Mouse (Mus musculus) liver, embryonic 14.5 days (tissue): ENCODE data around the gene Hba-x. TPM values are rescaled to one million over a fixed set of nuclear protein-coding genes. Genes with fewer than 3 reads are reported as not detected.

Experiments
- ATAC-seq: fragments of 200-750 bp; cut with Nextera tagmentation; 2 replicates; pipeline ENCODE4 v1.8.0; 2017; ENCODE audit warnings: moderate number of reproducible peaks, mild to moderate bottlenecking, moderate library complexity; ENCODE audit not compliant: insufficient read depth
- DNase-seq, 3 experiments: peaks; one replicate each; pipeline ENCODE4 v3.0.0-alpha.2; 2012 to 2013; ENCODE audit warnings: low read depth in 3 of 3, low spot score in 3 of 3
- H3K27ac ChIP-seq: fragments of 300-500 bp; sonication (generic); 2 replicates; pipeline ENCODE4 v1.5.1; 2014; ENCODE audit warnings: moderate library complexity, mild to moderate bottlenecking, control low read depth, inconsistent platforms
- H3K27me3 ChIP-seq: fragments of 300-500 bp; sonication (generic); 2 replicates; pipeline ENCODE4 v1.6.1; 2014; ENCODE audit warnings: mild to moderate bottlenecking, low read length, moderate library complexity; ENCODE audit not compliant: control insufficient read depth, insufficient read depth
- H3K36me3 ChIP-seq: fragments of 300-500 bp; sonication (generic); replicated peaks from 2 replicates; pipeline ENCODE4 v1.6.1; 2014; ENCODE audit warnings: low read depth; ENCODE audit not compliant: control insufficient read depth, insufficient read depth
- H3K4me1 ChIP-seq, 2 experiments: fragments of 200-500 bp in 1 of 2; fragments of 300-500 bp in 1 of 2; sonication (generic) in 1 of 2; replicated peaks; 2 replicates each; pipeline ENCODE4 v1.6.1; 2012 to 2014; ENCODE audit warnings: antibody characterized with exemption in 1 of 2, inconsistent platforms in 1 of 2, low read length in 1 of 2; ENCODE audit not compliant: control insufficient read depth in 2 of 2, insufficient read depth in 2 of 2
- H3K4me2 ChIP-seq: fragments of 300-500 bp; sonication (generic); 2 replicates; pipeline ENCODE4 v1.6.1; 2014; ENCODE audit warnings: low read depth, mild to moderate bottlenecking, control low read depth, moderate library complexity
- H3K4me3 ChIP-seq, 2 experiments: fragments of 200-500 bp in 1 of 2; fragments of 300-500 bp in 1 of 2; sonication (generic) in 1 of 2; 2 replicates each; pipeline ENCODE4 v1.5.1; 2012 to 2014; ENCODE audit warnings: low read depth in 2 of 2, low read length in 2 of 2, mild to moderate bottlenecking in 2 of 2, control low read depth in 1 of 2, inconsistent platforms in 1 of 2, moderate library complexity in 1 of 2; ENCODE audit not compliant: insufficient read depth in 1 of 2
- H3K9ac ChIP-seq: fragments of 300-500 bp; sonication (generic); replicated peaks from 2 replicates; pipeline ENCODE4 v1.6.1; 2014; ENCODE audit warnings: mild to moderate bottlenecking, control low read depth, moderate library complexity
- H3K9me3 ChIP-seq: fragments of 300-500 bp; sonication (generic); 2 replicates; pipeline ENCODE4 v1.6.1; 2016; ENCODE audit warnings: low read length, mixed read lengths; ENCODE audit not compliant: control insufficient read depth
- CTCF ChIP-seq: IDR thresholded peaks from 2 replicates; pipeline ENCODE4 v1.5.1; 2016; ENCODE audit warnings: antibody characterized with exemption, low read depth, control low read depth
- EP300 ChIP-seq: IDR thresholded peaks from 2 replicates; pipeline ENCODE4 v1.6.1; 2016; ENCODE audit warnings: antibody characterized with exemption, low read depth
- WGBS: fragments of 180-500 bp; shearing (Covaris S2); extraction: QIAGEN DNeasy Blood & Tissue Kit; methylation state at CpG from one replicate; pipeline ENCODE4 v1.1.7; 2014; ENCODE audit not compliant: insufficient replicate concordance; 5-methylcytosine and 5-hydroxymethylcytosine counted together
- polyA plus RNA-seq, 2 experiments: library from polyadenylated mRNA; depleted of rRNA in 1 of 2; stranded (reverse) in 1 of 2; unstranded in 1 of 2; fragments of >200 nt; fragmentation: Nextera tagmentation in 1 of 2; extraction: Ambion mirVana in 1 of 2; gene quantifications; 2 replicates each; pipeline versions ENCODE4 v1.2.1 to v1.2.3; 2012 to 2014

Hba-x gene
- polyA plus RNA-seq, 2 experiments, result 32.1 to 74.9 TPM

DNA sequence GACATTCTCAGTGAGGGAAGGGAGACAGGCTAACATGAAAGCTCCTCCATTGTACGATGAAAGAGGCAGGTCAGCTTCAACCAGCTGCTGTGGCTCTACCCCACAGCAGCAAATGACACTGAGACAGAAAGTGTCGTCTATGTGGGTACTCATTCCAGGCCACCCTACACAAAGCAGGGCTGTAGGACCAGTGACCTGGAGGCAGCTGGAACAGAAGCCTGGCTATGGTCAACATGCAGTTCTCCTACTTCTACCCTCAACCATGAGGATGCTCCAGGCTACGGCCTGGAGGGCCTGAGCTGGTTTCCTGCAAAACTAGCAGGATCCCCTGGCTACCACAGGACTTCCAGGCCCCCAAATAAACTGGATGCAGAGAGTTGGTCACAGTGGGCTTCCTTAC, 19.6 kb upstream of the Hba-x start:
- H3K4me2 ChIP-seq, result peak overlapping the region; percentile 54
- peak overlapping the region; percentile 11 to 22; a peak in 3 of 4 replicates for H3K4me3 ChIP-seq
- 44% methylated on average over 3 of the region's 3 CpGs for WGBS
- peak overlapping the region; percentile 92 for H3K9ac ChIP-seq
- peaks cover 43% of the 10 kb centered on the region for H3K36me3 ChIP-seq
- peaks cover 70 to 73% of the 10 kb centered on the region in 2 experiments for H3K4me1 ChIP-seq
- H3K27me3 ChIP-seq, result no peaks in the 10 kb centered on the region
- ATAC-seq, result peak; percentile 14; the same call in 1 of the 2 replicates
- TF ChIP-seq CTCF (no peak), EP300 (no peak)
- no peaks in the 10 kb centered on the region for H3K9me3 ChIP-seq
- peak overlapping the region; percentile 100 for H3K27ac ChIP-seq
- no peak for DNase-seq

DNA sequence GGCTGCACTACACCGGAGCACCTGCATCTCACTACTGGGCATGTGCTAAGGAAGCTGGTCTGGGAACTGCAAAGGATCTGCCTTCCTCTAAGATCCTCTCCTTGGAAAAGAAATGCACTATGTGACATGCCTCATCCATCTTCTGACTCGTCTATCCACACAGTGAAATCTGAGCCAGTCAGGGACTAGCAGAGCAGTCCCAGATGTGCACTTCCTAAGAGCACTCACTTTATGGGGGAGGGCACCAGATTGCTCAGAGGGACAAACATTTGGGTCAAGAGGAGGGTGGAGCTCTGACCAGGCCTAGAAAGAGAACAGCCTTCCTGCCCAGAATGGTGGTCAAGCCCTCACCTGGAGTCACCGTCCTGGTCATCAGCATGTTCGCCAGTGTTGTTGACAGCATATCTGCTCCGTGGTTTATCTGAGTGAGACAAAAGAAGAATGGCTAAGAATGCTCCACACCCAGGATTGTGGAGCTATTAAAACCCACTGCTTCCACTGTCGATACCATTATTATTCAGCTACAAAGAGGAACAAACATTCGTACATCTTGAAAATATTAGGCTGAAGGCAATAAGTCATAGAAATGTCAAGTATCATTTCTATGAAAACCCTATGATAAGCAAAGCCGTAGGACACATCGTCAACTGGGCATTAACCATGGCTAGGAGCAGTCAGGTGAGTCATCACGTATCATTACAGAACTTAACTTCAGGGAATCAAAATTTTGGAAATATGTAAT, 13.4 kb upstream of the Hba-x start:
- no peaks in the 10 kb centered on the region for H3K27me3 ChIP-seq
- H3K36me3 ChIP-seq, result peaks cover 23% of the 10 kb centered on the region
- TF ChIP-seq CTCF (no peak), EP300 (no peak)
- no peak for DNase-seq
- peaks cover 55 to 66% of the 10 kb centered on the region in 2 experiments for H3K4me1 ChIP-seq
- no peaks in the 10 kb centered on the region for H3K9me3 ChIP-seq
- H3K4me2 ChIP-seq, result no peak overlapping the region
- WGBS, result 78% methylated on average over 10 of the region's 10 CpGs
- peak overlapping the region; percentile 98 for H3K27ac ChIP-seq
- peak overlapping the region; percentile 76 for H3K9ac ChIP-seq
- ATAC-seq, result no peak
- H3K4me3 ChIP-seq, result no peak overlapping the region

DNA sequence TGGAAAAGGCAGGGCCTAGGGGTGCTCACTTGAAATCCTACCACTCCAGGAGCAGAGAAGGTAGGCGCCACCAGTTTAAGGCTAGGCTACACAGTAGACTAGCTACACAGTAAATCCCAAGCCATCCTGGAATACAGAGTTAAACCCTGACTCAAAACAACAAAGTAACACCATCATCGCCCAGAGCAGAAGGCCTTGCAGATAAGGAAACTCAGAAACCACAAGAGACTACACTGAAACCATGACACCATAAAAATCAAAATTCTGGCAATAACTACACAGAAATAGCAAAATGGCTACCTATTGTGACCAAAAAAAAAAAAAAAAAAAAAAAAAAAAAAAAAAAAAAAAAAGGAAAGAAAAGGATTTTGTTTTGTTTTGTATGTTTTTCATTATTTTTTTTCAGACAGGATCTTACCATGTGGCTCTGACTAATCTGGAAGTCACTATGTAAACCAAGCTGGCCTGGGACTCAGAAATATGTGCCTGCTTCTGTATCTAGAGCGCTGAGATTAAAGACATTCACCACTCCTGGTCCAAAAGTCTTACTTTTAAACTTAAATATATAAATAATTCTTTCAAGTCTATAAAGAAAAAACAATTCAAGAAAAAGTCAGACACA, 11.0 kb upstream of the Hba-x start:
- WGBS, result 38% methylated on average over 3 of the region's 3 CpGs
- DNase-seq (peak; percentile 83 to 86 (median 85)), ATAC-seq (peak; percentile 67)
- H3K4me1 ChIP-seq, result peaks cover 65 to 76% of the 10 kb centered on the region in 2 experiments
- TF ChIP-seq EP300 (peak; percentile 95), CTCF (no peak)
- no peaks in the 10 kb centered on the region for H3K9me3 ChIP-seq
- peak overlapping the region; percentile 98 for H3K27ac ChIP-seq
- peaks cover 21% of the 10 kb centered on the region for H3K36me3 ChIP-seq
- H3K4me2 ChIP-seq, result peak overlapping the region; percentile 58
- peak overlapping the region; percentile 76 for H3K9ac ChIP-seq
- H3K4me3 ChIP-seq, result no peak overlapping the region
- H3K27me3 ChIP-seq, result no peaks in the 10 kb centered on the region

DNA sequence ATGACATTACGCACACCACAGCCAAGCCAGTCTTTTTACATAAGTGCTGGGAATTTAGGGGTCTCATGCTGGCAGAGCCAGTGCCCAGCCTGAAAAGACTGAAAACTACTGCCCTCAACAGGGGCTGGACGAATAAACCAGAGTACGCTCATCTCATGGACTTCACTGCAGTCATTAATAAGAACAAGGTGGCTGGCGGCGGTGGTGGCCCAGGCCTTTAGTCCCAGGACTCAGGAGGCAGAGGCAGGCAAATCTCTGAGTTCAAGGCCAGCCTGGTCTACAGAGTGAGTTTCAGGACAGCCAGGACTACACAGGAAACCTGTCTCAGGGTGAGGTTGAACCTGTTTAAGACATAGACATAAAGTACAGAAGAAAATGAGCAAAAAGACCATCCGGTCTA, 10.0 kb upstream of the Hba-x start:
- DNase-seq (no peak), ATAC-seq (no peak)
- no peaks in the 10 kb centered on the region for H3K27me3 ChIP-seq
- peak overlapping the region; percentile 98 for H3K27ac ChIP-seq
- peak overlapping the region; percentile 60 for H3K9ac ChIP-seq
- H3K4me3 ChIP-seq, result no peak overlapping the region
- no peaks in the 10 kb centered on the region for H3K9me3 ChIP-seq
- 82% methylated on average over 6 of the region's 6 CpGs for WGBS
- H3K4me1 ChIP-seq, result peaks cover 70 to 80% of the 10 kb centered on the region in 2 experiments
- TF ChIP-seq CTCF (no peak), EP300 (no peak)
- H3K4me2 ChIP-seq, result peak overlapping the region; percentile 34
- H3K36me3 ChIP-seq, result peaks cover 14% of the 10 kb centered on the region

DNA sequence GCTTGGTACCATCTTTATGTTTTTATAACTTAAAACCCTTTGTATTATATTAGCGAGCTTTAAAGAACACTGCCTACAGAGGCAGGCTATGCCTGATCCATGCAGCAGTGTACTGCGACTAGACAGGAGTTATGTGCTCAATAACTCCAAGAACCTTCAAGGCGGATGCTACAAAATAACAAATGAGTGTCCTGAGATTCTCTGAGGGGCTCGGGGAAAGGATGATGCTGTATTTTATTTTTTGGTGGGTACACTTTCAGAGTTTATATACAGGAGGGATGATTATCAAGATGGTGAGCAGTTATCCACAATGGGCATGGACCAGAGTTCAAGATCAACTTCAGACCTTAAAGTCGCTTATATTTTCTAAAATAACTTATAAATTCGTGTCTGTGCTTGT, 9.4 kb upstream of the Hba-x start:
- ATAC-seq (no peak), DNase-seq (no peak)
- WGBS, result 25% methylated on average over 6 of the region's 6 CpGs
- H3K9me3 ChIP-seq, result no peaks in the 10 kb centered on the region
- H3K27ac ChIP-seq, result peak overlapping the region; percentile 95
- peak overlapping the region; percentile 83 for H3K4me2 ChIP-seq
- H3K9ac ChIP-seq, result peak overlapping the region; percentile 96
- no peaks in the 10 kb centered on the region for H3K27me3 ChIP-seq
- H3K4me3 ChIP-seq, result peak overlapping the region; percentile 75 to 83
- no peak for TF ChIP-seq CTCF
- TF ChIP-seq EP300, result no peak
- peaks cover 74 to 80% of the 10 kb centered on the region in 2 experiments for H3K4me1 ChIP-seq
- peaks cover 10% of the 10 kb centered on the region for H3K36me3 ChIP-seq
